Mouse (Mus musculus) retina, postnatal 1 day (tissue): ENCODE results near the gene Ifnb1.

ENCODE experiments used
- DNase-seq: peaks from one replicate; pipeline ENCODE4 v3.0.0-alpha.2; 2012

Gene Ifnb1

DNA sequence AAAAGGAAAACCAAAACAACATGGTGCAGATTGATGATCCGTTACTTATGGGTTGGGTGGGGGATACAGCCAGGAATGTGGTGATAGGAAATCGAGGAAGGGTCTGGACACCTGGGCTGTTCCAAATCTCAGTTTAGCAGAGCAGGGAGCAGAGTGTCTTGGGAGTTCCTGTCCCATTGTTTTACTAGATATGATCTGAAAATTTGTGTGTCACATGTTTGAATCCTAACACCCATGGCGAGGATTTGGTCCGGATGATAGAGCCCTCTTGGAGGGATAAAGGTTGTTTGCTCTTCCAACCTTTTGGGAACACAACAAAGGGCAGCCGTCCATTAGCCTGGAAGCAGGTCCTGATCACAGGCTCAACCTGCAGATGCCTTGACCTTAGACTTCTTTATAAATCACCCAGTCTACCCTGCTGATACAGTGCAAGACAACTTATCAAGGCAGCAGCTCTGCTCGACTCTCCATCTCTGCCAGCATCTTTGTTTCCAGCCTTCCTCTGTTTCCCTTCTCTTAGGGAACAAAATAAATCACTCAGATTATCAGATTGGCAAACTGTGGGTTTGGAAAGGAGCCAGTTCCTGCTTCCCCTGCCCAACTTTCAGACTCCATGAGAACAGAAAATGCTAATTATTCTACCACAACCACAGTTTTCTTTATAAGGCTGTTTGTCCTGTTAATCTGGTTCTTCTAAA, 26.1 kb downstream of the Ifnb1 start:
- no peak for DNase-seq

DNA sequence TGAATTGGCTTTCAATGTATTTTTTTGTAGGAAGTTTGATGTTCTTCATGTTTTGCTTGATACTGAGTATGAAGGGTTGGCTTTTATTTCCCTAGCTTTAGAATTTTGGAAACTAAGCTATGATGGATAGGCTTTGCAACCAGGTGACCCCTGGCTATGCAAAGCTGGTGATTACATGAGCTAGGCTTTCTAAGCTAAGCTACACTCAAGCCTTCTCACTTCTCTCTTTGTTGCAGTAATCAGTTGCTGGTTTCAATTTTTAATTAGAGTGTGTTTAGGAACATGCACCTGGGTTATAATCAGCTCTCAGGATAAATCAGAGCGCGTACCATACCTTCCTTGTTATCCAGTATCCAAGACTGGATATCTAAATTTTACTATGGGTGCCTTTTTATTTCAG, 33.0 kb downstream of the Ifnb1 start:
- DNase-seq: no peak

DNA sequence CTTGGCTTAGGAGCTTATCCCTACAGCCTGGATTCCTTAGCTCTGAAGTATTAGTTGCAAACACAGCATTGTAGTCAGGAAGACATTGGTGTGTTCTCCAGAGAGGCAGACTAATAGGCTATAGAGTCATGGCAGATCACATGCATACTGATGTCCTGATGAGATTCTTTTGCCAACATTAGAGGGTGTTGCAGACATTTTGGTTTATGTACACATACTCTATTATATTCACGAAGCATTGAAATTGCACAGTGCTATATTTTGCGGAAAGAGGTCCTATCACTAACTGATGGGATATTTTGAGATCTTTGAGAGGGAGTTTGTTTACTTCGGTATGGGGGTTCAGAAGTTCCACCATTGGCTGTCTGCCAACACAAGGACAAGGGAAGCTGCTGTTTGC, 34.5 kb downstream of the Ifnb1 start:
- DNase-seq: no peak

DNA sequence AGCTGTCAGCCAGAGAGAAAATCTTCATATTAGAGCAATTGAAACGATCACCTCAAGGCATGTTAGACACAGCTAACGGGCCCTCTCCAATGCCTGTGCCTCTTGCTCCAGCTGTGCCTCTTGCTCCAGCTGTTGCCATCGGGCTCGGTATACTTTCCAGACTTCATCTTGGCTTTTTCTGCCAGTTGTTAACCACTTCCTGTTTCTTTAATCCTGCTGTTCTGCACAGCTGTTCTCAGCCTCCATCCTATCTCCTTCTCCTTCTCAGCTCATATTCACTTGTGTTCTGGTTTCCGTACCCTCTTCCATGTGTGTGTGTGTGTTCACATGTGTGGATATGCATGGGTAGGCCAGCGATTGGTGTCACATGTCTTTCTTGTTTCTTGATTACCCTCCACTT, 42.4 kb downstream of the Ifnb1 start:
- DNase-seq: no peak

DNA sequence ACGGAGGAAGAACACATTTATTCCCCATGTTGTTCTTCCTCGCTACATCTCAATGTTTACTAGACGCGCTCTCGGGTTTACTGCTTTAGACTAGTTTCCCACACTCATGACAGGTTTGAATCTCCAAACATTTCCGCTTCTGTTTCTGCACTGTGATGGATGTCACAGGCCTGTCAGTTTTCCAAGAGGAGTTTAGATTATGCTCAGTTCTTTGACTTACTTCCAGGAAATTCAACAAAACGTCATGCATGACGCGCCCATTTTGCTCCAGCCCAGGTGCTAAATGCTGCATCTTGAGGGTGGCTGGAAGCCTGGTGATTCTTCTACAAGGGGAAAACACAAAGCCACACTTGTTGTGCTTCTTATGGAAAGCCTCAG, 43.8 kb downstream of the Ifnb1 start:
- no peak for DNase-seq

GRCm38 (mm10) chr4:88478177-88478808, 44.3 kb downstream of the Ifnb1 start:
- DNase-seq: no peak

GRCm38 (mm10) chr4:88476511-88477210, 45.9 kb downstream of the Ifnb1 start:
- no peak for DNase-seq

DNA sequence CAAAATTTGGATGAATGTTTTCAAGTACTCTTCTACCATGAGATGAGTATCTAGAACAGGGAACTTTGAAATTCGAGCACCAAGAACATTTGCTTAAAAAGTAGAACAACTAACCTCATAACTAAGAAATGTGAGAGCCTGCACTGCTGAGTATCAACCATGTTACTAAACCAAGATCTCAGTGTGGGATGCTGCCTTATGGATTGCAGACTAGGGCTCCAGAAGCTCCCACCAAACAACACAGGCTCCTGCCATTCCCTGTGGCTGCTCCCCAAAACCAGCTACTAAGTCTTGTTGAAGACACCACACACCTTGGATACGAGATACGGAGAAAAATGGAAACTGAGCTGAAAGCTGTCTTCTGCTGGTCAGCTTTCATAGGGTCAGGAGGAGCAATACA, 46.5 kb downstream of the Ifnb1 start:
- DNase-seq: no peak
